Mouse (Mus musculus) liver, embryonic 14.5 days (tissue): Measurements from ENCODE around the gene Acvrl1.

Experiments
- CTCF ChIP-seq: IDR thresholded peaks from 2 replicates; pipeline ENCODE4 v1.5.1; 2016; ENCODE audit warnings: antibody characterized with exemption, low read depth, control low read depth
- EP300 ChIP-seq: IDR thresholded peaks from 2 replicates; pipeline ENCODE4 v1.6.1; 2016; ENCODE audit warnings: antibody characterized with exemption, low read depth

- no peak for TF ChIP-seq EP300
- peak; percentile 18; the same call in 1 of the 2 replicates for TF ChIP-seq CTCF
Measured at GRCm38 (mm10) chr15:101187907-101188306, 59.6 kb downstream of the Acvrl1 start.
